Comparison of ENCODE assay signal across 8 mouse cellular contexts in genomic region chr13:12680283-12680953, GRCm38 (mm10).
DNase-seq lines count a peak whose midpoint lies in the region; ATAC-seq and TF ChIP-seq lines count a peak whose summit lies in the region.
"Not testable (repeated sequence)": the region's sequence is repeated elsewhere in the genome, so short reads cannot be mapped to it uniquely, and the experiment has no call there.

No protein-coding gene starts in this region.

- peak; percentile 55 for DNase-seq in MN1 (ENCODE audit: low spot score)
- peak; percentile 34 to 52 for DNase-seq in cerebellum, adult 18-20 months
- peak; percentile 69 for DNase-seq in forebrain, postnatal 0 days
- peak; percentile 73 for DNase-seq in hindbrain, embryonic 11.5 days (ENCODE audit: low spot score)
- DNase-seq in layer of hippocampus, adult 8-10 months (ENCODE audit: low spot score in 2 of 2): peak; percentile 15 to 60
- peak; percentile 47 to 57 for DNase-seq in natural killer cell, adult 2 months (ENCODE audit: low spot score in 2 of 2)

- not testable (repeated sequence) for H3K27me3 ChIP-seq in forebrain, postnatal 0 days (ENCODE audit: insufficient read depth, low read length); hindbrain, embryonic 11.5 days (ENCODE audit: control insufficient read depth, insufficient read depth, low read length); liver, embryonic 16.5 days (ENCODE audit: control insufficient read depth, insufficient read depth, low read depth, low read length); stomach, embryonic 15.5 days (replicated peaks)

- H3K27ac ChIP-seq in forebrain, postnatal 0 days (ENCODE audit: low read depth, low read length); hindbrain, embryonic 11.5 days (ENCODE audit: low read depth, low read length); liver, embryonic 16.5 days (ENCODE audit: low read length); stomach, embryonic 15.5 days: not testable (repeated sequence)

- H3K9me3 ChIP-seq in forebrain, postnatal 0 days (ENCODE audit: low read length); hindbrain, embryonic 11.5 days (ENCODE audit: control insufficient read depth, low read length); liver, embryonic 16.5 days (replicated peaks; ENCODE audit: control insufficient read depth, low read length); stomach, embryonic 15.5 days: not testable (repeated sequence)

- not testable (repeated sequence) for H3K4me3 ChIP-seq in forebrain, postnatal 0 days (ENCODE audit: low read depth, low read length); hindbrain, embryonic 11.5 days (ENCODE audit: low read depth, low read length)
- 0 out of 2 replicates have a peak overlapping the region, but pooled peaks have one; percentile 13 for H3K4me3 ChIP-seq in liver, embryonic 16.5 days (ENCODE audit: low read depth, low read length)
- H3K4me3 ChIP-seq in stomach, embryonic 15.5 days (replicated peaks): peak overlapping the region; percentile 16; the same call in 1 of the 2 replicates

- H3K4me1 ChIP-seq in forebrain, postnatal 0 days (ENCODE audit: insufficient read depth); hindbrain, embryonic 11.5 days (replicated peaks; ENCODE audit: control insufficient read depth, insufficient read depth, low read length); liver, embryonic 16.5 days (ENCODE audit: control insufficient read depth, low read depth, low read length); stomach, embryonic 15.5 days: not testable (repeated sequence)

- not testable (repeated sequence) for H3K9ac ChIP-seq in forebrain, postnatal 0 days; hindbrain, embryonic 11.5 days (ENCODE audit: low read depth, low read length); liver, embryonic 16.5 days (ENCODE audit: low read depth, low read length); stomach, embryonic 15.5 days

- peak overlapping the region; percentile 21 for H3K4me2 ChIP-seq in forebrain, postnatal 0 days (ENCODE audit: low read depth)
- peak overlapping the region; percentile 19 for H3K4me2 ChIP-seq in hindbrain, embryonic 11.5 days (replicated peaks; ENCODE audit: low read depth, low read length)
- peak overlapping the region; percentile 34 for H3K4me2 ChIP-seq in liver, embryonic 16.5 days (ENCODE audit: low read depth, low read length)
- peak overlapping the region; percentile 49 for H3K4me2 ChIP-seq in stomach, embryonic 15.5 days

- 14% methylated on average over 19 of the region's 19 CpGs for WGBS in forebrain, postnatal 0 days
- 18% methylated on average over 19 of the region's 19 CpGs for WGBS in hindbrain, embryonic 11.5 days
- 10% methylated on average over 18 of the region's 19 CpGs for WGBS in liver, embryonic 16.5 days (ENCODE audit: insufficient replicate concordance)
- WGBS in stomach, embryonic 15.5 days: 10% methylated on average over 19 of the region's 19 CpGs

- peak; percentile 78 for ATAC-seq in forebrain, postnatal 0 days
- ATAC-seq in hindbrain, embryonic 11.5 days (ENCODE audit: low FRiP score): peak; percentile 80
- not testable (repeated sequence) for ATAC-seq in liver, embryonic 16.5 days (ENCODE audit: low read depth); stomach, embryonic 15.5 days (ENCODE audit: insufficient read depth, low FRiP score, low read depth)

- TF ChIP-seq CTCF in forebrain, postnatal 0 days (IDR thresholded peaks at IDR 0.05; ENCODE audit: low read depth): peak; percentile 48

- not testable (repeated sequence) for H3K36me3 ChIP-seq in forebrain, postnatal 0 days (ENCODE audit: insufficient read depth); hindbrain, embryonic 11.5 days (ENCODE audit: control insufficient read depth, insufficient read depth, low read length); liver, embryonic 16.5 days (ENCODE audit: control insufficient read depth, insufficient read depth); stomach, embryonic 15.5 days
